ENCODE assay signal across 27 mouse cellular contexts in genomic region chr6:117329164-117329939, GRCm38 (mm10).
DNase-seq lines count a peak whose midpoint lies in the region; ATAC-seq lines count a peak whose summit lies in the region.
"Had no signal": no experiment of that assay in that cellular context is flagged by ENCODE, and none has a peak within 500 bp of the region (broad histone marks: within the 10 kb centered on the region; RNA-seq: fewer than 3 reads in every experiment).

No protein-coding gene starts in this region.

- H3K4me2 ChIP-seq in forebrain, embryonic 14.5 days (ENCODE audit: low read length): no peak overlapping the region
- H3K4me2 ChIP-seq in forebrain, embryonic 11.5 days (ENCODE audit: low read depth, low read length, severe bottlenecking): no peak overlapping the region
- peak overlapping the region; percentile 7 for H3K4me2 ChIP-seq in heart, embryonic 14.5 days (ENCODE audit: low read length)
- H3K4me2 ChIP-seq: hindbrain, embryonic 14.5 days; limb, embryonic 15.5 days; neural tube, embryonic 15.5 days; stomach, embryonic 15.5 days had no signal

- intact Hi-C loops in left cerebral cortex, postnatal 25 days (cut with DNase I): no loop called here

- no peak overlapping the region for H3K27ac ChIP-seq in forebrain, embryonic 14.5 days (ENCODE audit: low read depth, low read length)
- no peak overlapping the region for H3K27ac ChIP-seq in forebrain, embryonic 11.5 days (ENCODE audit: low read depth, low read length)
- peak overlapping the region; percentile 44 to 55 for H3K27ac ChIP-seq in heart, embryonic 14.5 days (replicated peaks in 1 of 2; ENCODE audit: control insufficient read depth in 1 of 2, insufficient read depth in 1 of 2, low read depth in 2 of 2, low read length in 2 of 2)
- no peak overlapping the region for H3K27ac ChIP-seq in heart, embryonic 10.5 days
- no peak overlapping the region for H3K27ac ChIP-seq in embryonic facial prominence, embryonic 10.5 days (replicated peaks)
- H3K27ac ChIP-seq: hindbrain, embryonic 14.5 days; left cerebral cortex, adult 2 months; limb, embryonic 15.5 days; neural tube, embryonic 15.5 days; stomach, embryonic 15.5 days had no signal

- H3K9ac ChIP-seq in forebrain, embryonic 14.5 days (ENCODE audit: low read length): no peak overlapping the region
- no peak overlapping the region for H3K9ac ChIP-seq in forebrain, embryonic 11.5 days (ENCODE audit: low read length)
- no peak overlapping the region for H3K9ac ChIP-seq in heart, embryonic 14.5 days (ENCODE audit: low read length)
- H3K9ac ChIP-seq: hindbrain, embryonic 14.5 days; limb, embryonic 15.5 days; neural tube, embryonic 15.5 days; stomach, embryonic 15.5 days had no signal

- DNase-seq in forebrain, embryonic 14.5 days (ENCODE audit: low spot score): peak; percentile 17
- no peak for DNase-seq in forebrain, embryonic 11.5 days (ENCODE audit: low spot score)
- no peak for DNase-seq in heart, embryonic 10.5 days (ENCODE audit: low spot score)
- DNase-seq in left cerebral cortex, postnatal 25 days (ENCODE audit: low spot score in 2 of 2): peak; percentile 16 to 41
- DNase-seq in left cerebral cortex, adult 11 months (ENCODE audit: low spot score): no peak
- peak; percentile 61 for DNase-seq in adipocyte (ENCODE audit: low spot score)
- no peak for DNase-seq in embryonic facial prominence, embryonic 10.5 days (ENCODE audit: low spot score)
- DNase-seq: adrenal gland, postnatal 10 days; cerebellum, adult 2 months; cerebellum, postnatal 25 days; embryo, embryonic 11 days; kidney, postnatal 25 days; left cerebral cortex, postnatal 4 days; lung, adult 18-20 months; lung, postnatal 36 days; right cerebral cortex, adult 18-20 months; thymus, adult 18-20 months; thymus, postnatal 36 days had no signal

- H3K4me1 ChIP-seq in forebrain, embryonic 14.5 days (ENCODE audit: control insufficient read depth, insufficient read depth, low read length): peaks cover 3% of the 10 kb centered on the region; the same call in 1 of the 2 replicates
- H3K4me1 ChIP-seq in forebrain, embryonic 11.5 days (replicated peaks; ENCODE audit: control insufficient read depth, insufficient read depth, low read length): no peaks in the 10 kb centered on the region; the same call in 1 of the 2 replicates
- H3K4me1 ChIP-seq in heart, embryonic 14.5 days (ENCODE audit: control insufficient read depth in 2 of 2, insufficient read depth in 2 of 2, low read length in 2 of 2): peaks cover 27 to 33% of the 10 kb centered on the region in 2 experiments
- peaks cover 49% of the 10 kb centered on the region for H3K4me1 ChIP-seq in heart, embryonic 10.5 days
- H3K4me1 ChIP-seq in embryonic facial prominence, embryonic 10.5 days: peaks cover 57% of the 10 kb centered on the region
- H3K4me1 ChIP-seq: neural tube, embryonic 15.5 days; stomach, embryonic 15.5 days had no signal

- H3K27me3 ChIP-seq in forebrain, embryonic 14.5 days (replicated peaks; ENCODE audit: control insufficient read depth, insufficient read depth, low read length): no peaks in the 10 kb centered on the region
- H3K27me3 ChIP-seq in forebrain, embryonic 11.5 days (ENCODE audit: control insufficient read depth, insufficient read depth, low read length): no peaks in the 10 kb centered on the region
- no peaks in the 10 kb centered on the region for H3K27me3 ChIP-seq in heart, embryonic 14.5 days (ENCODE audit: control insufficient read depth, insufficient read depth, low read length)
- no peaks in the 10 kb centered on the region for H3K27me3 ChIP-seq in heart, embryonic 10.5 days (ENCODE audit: insufficient read depth, poor library complexity, severe bottlenecking)
- H3K27me3 ChIP-seq in embryonic facial prominence, embryonic 10.5 days (replicated peaks; ENCODE audit: low read depth, poor library complexity, severe bottlenecking): no peaks in the 10 kb centered on the region
- H3K27me3 ChIP-seq: limb, embryonic 15.5 days; neural tube, embryonic 15.5 days; stomach, embryonic 15.5 days had no signal

- H3K4me3 ChIP-seq in forebrain, embryonic 14.5 days (ENCODE audit: low read depth, low read length): no peak overlapping the region
- no peak overlapping the region for H3K4me3 ChIP-seq in forebrain, embryonic 11.5 days (ENCODE audit: low read depth, low read length)
- no peak overlapping the region for H3K4me3 ChIP-seq in heart, embryonic 14.5 days (ENCODE audit: control insufficient read depth in 1 of 2, insufficient read depth in 1 of 2, low read depth in 1 of 2, low read length in 2 of 2)
- no peak overlapping the region for H3K4me3 ChIP-seq in heart, embryonic 10.5 days
- H3K4me3 ChIP-seq in embryonic facial prominence, embryonic 10.5 days: no peak overlapping the region
- H3K4me3 ChIP-seq: left cerebral cortex, adult 2 months; limb, embryonic 15.5 days; neural tube, embryonic 15.5 days; stomach, embryonic 15.5 days had no signal

- ATAC-seq in forebrain, embryonic 14.5 days: no peak
- ATAC-seq in forebrain, embryonic 11.5 days (replicated peaks; ENCODE audit: low FRiP score): no peak
- no peak for ATAC-seq in heart, embryonic 14.5 days (ENCODE audit: insufficient number of reproducible peaks, insufficient read depth, low FRiP score, low read depth)
- ATAC-seq: activated CD4-positive, CD25-positive, alpha-beta regulatory T cell, adult 4 months; forebrain, embryonic 16.5 days; midbrain, embryonic 16.5 days had no signal

- no peaks in the 10 kb centered on the region for H3K36me3 ChIP-seq in forebrain, embryonic 14.5 days (ENCODE audit: control insufficient read depth, insufficient read depth, low read length)
- no peaks in the 10 kb centered on the region for H3K36me3 ChIP-seq in forebrain, embryonic 11.5 days (ENCODE audit: control insufficient read depth, insufficient read depth, low read length)
- H3K36me3 ChIP-seq in heart, embryonic 14.5 days (ENCODE audit: control insufficient read depth, insufficient read depth, low read length): no peaks in the 10 kb centered on the region
- no peaks in the 10 kb centered on the region for H3K36me3 ChIP-seq in heart, embryonic 10.5 days
- H3K36me3 ChIP-seq in embryonic facial prominence, embryonic 10.5 days (replicated peaks): no peaks in the 10 kb centered on the region
- H3K36me3 ChIP-seq: limb, embryonic 15.5 days; neural tube, embryonic 15.5 days; stomach, embryonic 15.5 days had no signal

- WGBS in forebrain, embryonic 14.5 days: 78% methylated on average over 8 of the region's 8 CpGs
- WGBS in forebrain, embryonic 11.5 days: 78% methylated on average over 8 of the region's 8 CpGs
- WGBS in heart, embryonic 14.5 days: 18% methylated on average over 8 of the region's 8 CpGs
- 39% methylated on average over 8 of the region's 8 CpGs for WGBS in heart, embryonic 10.5 days
- WGBS in embryonic facial prominence, embryonic 10.5 days: 80% methylated on average over 8 of the region's 8 CpGs

- H3K9me3 ChIP-seq in forebrain, embryonic 14.5 days (replicated peaks; ENCODE audit: control insufficient read depth, low read length): no peaks in the 10 kb centered on the region
- no peaks in the 10 kb centered on the region for H3K9me3 ChIP-seq in forebrain, embryonic 11.5 days (ENCODE audit: control insufficient read depth, low read length)
- no peaks in the 10 kb centered on the region for H3K9me3 ChIP-seq in heart, embryonic 14.5 days (ENCODE audit: control insufficient read depth, low read length)
- H3K9me3 ChIP-seq in heart, embryonic 10.5 days: no peaks in the 10 kb centered on the region
- H3K9me3 ChIP-seq in embryonic facial prominence, embryonic 10.5 days: no peaks in the 10 kb centered on the region
- H3K9me3 ChIP-seq: limb, embryonic 15.5 days; neural tube, embryonic 15.5 days; stomach, embryonic 15.5 days had no signal

Comparison
In these comparisons a context has a peak if more than half of its experiments do, and no peak if none do; other contexts are left out.
1. DNase-seq: peak in forebrain, embryonic 14.5 days (single experiment), left cerebral cortex, postnatal 25 days (2 of 2) and adipocyte (single experiment); none in forebrain, embryonic 11.5 days (single experiment), heart, embryonic 10.5 days (single experiment), left cerebral cortex, adult 11 months (single experiment) and embryonic facial prominence, embryonic 10.5 days (single experiment).
2. H3K27ac ChIP-seq: peak in heart, embryonic 14.5 days (2 of 2); none in forebrain, embryonic 14.5 days (single experiment), forebrain, embryonic 11.5 days (single experiment), heart, embryonic 10.5 days (single experiment) and embryonic facial prominence, embryonic 10.5 days (single experiment).